Mouse (Mus musculus) splenic B cell, adult 2 months (primary cell): ENCODE data around the gene Cox6b2.
"Not testable (repeated sequence)": the region's sequence is repeated elsewhere in the genome, so short reads cannot be mapped to it uniquely, and the experiment has no call there.

Source experiments
- DNase-seq: peaks from one replicate; pipeline ENCODE4 v3.0.0-alpha.2; 2011; ENCODE audit warnings: low read depth, low spot score
- H3K27me3 ChIP-seq: 2 replicates; pipeline ENCODE4 v1.6.1; 2012; ENCODE audit warnings: mild to moderate bottlenecking, low read length, moderate library complexity, mixed read lengths; ENCODE audit not compliant: control insufficient read depth, poor library complexity, insufficient read depth, severe bottlenecking
- H3K36me3 ChIP-seq: 2 replicates; pipeline ENCODE4 v1.6.1; 2012; ENCODE audit warnings: mild to moderate bottlenecking, low read length, moderate library complexity, mixed read lengths; ENCODE audit not compliant: control insufficient read depth, poor library complexity, insufficient read depth, severe bottlenecking

Cox6b2 gene

DNA sequence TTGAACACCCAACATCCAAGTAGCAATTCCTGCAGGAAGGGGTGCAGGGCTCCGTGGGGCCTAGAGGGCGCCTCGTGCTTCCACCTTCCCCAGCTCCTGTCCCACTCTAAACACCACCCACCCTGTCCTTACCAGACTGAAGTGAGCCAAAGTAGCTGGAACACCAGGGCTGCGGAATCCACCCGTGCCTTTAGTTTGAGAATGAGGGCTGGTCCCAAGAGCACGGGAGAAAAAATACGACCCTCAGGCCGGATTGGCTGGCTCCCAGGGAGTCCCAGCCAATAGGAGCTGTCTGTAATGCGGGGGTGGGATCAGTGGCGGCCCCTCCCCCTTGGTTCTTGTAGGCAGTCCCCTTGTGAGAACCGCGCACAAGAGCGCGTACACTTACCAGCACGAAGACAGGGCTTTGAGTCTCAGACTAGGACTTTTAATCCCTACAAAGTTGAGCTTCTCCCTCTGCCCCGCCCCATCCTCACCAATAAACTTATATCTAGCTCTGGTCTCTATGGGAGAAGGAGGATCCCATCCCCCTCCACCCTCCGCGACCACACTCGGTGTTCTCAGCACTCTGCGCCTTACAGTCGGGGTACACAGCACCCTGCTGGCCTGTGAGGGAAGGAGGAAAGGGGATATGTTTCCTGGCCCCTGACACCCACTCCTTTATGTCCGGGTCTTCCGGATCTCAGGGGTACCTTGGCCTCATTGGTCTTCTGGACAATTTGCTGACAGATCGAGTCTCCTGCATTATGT, at the start of gene Cox6b2:
TSS of gene Cox6b2 (minus strand) at position 274 of the 750 bp plus-strand sequence.
- Histone ChIP-seq H3K27me3 (no peaks in the 10 kb centered on the region), H3K36me3 (no peaks in the 10 kb centered on the region)
- DNase-seq: peak; percentile 67

DNA sequence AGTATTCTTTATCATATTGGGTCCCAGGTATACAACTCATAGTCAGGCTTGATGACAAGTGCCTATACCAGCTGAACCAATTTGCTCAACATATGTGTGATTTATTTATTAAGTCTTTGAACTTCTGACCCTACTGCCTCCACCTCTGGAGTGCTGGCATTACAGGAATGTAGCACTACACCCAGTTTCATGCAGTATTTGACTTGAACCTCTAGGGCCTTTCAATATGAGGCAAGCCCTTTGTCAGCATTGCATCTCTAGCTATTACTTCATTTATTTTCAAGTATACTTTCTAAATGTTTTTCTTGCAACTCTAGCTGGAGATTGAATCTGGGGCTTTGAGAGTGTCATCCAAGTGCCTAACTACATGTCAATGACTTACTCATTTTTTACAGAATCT, 49.4 kb upstream of the Cox6b2 start:
- H3K27me3 ChIP-seq: no peaks in the 10 kb centered on the region
- no peak for DNase-seq
- peaks cover 4% of the 10 kb centered on the region for H3K36me3 ChIP-seq

DNA sequence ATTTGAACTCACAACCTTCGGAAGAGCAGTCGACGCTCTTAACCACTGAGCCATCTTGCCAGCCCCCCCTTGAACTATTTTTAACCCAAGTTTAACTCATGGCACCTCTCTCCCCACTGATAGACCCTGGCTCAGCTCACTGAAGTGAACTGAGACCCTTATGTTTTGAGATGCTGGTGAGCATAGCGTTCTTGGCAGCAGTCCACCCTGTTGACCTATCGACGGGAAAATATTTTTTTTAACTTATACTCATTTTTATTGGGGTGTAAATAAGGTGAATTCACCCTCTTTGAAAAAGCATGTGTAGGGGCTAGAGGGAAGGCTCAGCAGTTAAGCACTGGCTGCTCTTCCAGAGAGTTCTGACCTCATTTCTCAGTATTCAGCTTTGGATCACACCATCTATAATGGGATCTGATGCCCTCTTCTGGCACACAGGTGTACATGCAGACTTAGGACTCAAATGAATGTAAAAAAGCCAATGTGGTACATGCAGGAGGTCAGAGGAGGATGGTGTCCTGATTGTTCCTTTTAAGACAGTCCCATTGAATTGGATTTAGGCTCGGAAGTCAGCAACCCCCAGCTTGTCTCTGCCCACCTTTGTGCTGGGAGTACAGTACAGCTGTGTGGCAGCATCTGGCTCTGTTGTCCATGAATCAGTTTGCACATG, 43.0 kb upstream of the Cox6b2 start:
- Histone ChIP-seq H3K27me3 (no peaks in the 10 kb centered on the region), H3K36me3 (peaks cover 5% of the 10 kb centered on the region)
- peak; percentile 64 for DNase-seq

DNA sequence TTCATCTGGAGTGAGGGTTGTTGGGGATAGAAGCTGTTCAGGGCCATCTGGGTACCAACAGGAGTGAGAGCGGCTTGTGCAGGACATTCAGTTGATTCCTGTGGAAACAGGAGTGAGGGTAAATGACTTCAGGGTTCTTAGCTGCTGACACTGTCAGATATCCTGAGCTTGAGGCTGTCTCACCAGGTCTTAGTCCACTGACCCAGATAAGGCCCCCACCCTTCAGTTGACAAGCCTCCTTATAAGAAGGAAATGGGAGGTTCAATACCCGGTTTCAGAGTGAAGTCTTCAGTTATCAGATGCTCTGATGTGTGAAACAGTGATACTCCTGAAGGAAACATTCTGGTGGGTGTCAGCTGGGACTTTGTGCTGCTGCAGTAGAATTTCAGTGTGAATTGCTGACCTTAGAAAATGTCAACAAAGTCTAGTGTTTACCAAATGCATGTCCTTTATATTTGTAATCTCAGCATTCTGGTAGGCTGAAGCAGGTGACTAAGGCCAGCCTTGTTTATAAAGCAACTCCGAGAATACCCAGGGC, 41.8 kb upstream of the Cox6b2 start:
- Histone ChIP-seq H3K36me3 (peaks cover 5% of the 10 kb centered on the region), H3K27me3 (no peaks in the 10 kb centered on the region)
- DNase-seq: no peak

DNA sequence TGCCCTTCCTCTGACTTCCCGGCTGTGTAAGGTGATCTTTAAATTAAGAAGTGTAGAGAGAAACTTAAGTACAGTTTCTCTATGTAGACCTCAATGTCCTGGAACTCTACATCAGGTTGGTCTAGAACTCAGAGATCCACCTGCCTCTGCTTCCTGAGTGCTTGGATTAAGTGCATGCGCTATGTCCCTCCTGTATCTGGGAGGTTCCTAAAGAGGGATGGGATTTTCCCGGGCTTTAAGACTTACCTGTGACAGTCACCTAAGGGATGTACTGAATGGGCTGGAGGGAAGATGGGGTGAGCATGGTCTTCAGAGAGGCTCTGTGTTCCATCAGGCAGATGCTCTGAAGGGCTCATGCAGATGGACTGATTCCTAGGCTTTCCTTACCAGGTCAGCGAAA, 40.8 kb upstream of the Cox6b2 start:
- no peaks in the 10 kb centered on the region for H3K27me3 ChIP-seq
- DNase-seq: no peak
- H3K36me3 ChIP-seq: peaks cover 5% of the 10 kb centered on the region

DNA sequence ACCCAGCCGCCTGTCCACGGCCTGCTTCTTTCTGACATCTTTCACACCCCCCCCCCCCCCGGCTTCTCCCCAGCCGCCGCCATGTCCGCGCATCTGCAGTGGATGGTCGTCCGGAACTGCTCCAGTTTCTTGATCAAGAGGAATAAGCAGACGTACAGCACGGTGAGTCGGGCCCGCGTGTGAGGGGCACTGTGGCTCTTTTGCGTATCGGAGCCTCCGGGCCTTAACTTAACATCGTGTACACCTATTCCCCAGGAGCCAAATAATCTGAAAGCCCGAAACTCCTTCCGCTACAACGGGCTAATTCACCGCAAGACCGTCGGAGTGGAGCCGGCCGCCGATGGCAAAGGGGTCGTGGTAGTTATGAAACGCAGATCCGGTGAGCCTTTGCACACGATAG, 40.4 kb upstream of the Cox6b2 start:
- not testable (repeated sequence) for DNase-seq, H3K27me3 ChIP-seq, H3K36me3 ChIP-seq

DNA sequence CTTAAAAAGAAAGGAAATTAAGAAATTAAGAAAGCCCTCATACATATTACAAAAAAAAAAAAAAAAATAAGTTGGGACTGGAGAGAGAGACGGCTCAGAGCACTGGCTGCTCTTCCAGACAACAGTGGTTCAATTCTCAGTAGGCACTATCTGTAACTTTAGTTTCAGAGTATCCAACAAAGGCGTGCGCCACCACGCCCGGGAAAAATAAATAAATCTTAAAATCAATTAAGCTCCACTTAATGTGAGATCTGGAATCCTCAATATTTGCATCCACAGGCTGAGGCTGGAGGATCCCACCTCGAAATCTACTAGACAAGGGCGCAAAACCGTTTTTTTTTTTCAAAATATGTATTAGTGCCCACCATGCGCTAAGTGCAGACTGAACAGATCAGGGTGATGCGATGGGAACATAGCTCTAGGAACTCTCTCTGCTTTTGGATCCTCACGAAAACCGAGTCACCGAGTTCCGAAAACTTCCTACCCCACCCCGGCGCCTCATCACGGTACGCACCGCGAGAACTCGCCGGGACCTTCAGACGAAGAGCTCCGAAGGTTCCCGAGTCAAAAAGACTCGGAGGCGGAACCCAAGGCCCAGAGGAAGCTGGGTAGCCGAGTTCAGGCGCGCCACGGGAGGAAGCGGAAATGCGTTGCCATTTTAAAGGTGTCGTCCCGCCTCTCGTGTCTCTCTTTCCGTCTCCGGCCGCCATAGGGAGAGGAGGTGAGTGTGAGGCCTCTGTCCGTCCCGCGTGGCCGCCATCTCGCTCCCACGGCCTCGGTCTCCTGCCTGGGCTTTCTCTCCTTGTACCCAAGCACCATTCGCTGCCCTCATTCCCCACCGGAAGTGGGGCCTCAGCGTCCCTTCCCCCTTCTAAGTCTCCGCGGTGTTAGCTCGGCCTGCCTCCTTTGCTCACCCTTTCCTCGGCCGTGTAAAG, 39.7 kb upstream of the Cox6b2 start, which contains the start of gene Rpl28:
TSS of gene Rpl28 (plus strand) at position 597 of the 935 bp plus-strand sequence.
- Histone ChIP-seq H3K27me3 (no peaks in the 10 kb centered on the region), H3K36me3 (peaks cover 5% of the 10 kb centered on the region)
- peak; percentile 97 for DNase-seq

DNA sequence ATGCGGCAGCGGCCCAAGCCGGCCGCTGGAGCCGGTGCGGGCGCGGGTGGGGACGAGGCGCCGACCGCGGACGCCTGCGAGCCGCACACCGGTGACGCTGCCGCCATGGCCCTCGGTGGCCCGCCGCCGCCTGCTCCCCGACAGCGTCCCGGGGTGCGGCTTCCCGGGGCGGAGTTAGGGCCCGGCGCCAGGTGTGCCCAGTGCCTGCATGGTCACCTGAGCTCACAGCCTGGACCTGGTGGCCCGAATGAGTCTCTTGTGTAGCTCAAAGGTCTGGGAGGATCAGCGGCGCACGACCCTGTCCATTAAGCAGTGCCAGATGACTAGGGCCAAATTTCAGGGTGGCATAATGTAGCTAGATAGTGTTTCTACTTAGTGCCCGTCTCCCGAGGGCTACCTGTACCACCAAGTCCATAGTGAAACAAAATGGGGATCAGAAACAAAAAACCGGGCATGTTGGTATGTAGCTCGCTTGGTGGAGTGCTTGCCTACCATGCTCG, 36.6 kb upstream of the Cox6b2 start, which contains the start of gene Tmem238:
TSS of gene Tmem238 (minus strand) at position 221 of the 500 bp plus-strand sequence.
- no peaks in the 10 kb centered on the region for H3K27me3 ChIP-seq
- H3K36me3 ChIP-seq: no peaks in the 10 kb centered on the region; the same call in 1 of the 2 replicates
- peak; percentile 31 for DNase-seq

DNA sequence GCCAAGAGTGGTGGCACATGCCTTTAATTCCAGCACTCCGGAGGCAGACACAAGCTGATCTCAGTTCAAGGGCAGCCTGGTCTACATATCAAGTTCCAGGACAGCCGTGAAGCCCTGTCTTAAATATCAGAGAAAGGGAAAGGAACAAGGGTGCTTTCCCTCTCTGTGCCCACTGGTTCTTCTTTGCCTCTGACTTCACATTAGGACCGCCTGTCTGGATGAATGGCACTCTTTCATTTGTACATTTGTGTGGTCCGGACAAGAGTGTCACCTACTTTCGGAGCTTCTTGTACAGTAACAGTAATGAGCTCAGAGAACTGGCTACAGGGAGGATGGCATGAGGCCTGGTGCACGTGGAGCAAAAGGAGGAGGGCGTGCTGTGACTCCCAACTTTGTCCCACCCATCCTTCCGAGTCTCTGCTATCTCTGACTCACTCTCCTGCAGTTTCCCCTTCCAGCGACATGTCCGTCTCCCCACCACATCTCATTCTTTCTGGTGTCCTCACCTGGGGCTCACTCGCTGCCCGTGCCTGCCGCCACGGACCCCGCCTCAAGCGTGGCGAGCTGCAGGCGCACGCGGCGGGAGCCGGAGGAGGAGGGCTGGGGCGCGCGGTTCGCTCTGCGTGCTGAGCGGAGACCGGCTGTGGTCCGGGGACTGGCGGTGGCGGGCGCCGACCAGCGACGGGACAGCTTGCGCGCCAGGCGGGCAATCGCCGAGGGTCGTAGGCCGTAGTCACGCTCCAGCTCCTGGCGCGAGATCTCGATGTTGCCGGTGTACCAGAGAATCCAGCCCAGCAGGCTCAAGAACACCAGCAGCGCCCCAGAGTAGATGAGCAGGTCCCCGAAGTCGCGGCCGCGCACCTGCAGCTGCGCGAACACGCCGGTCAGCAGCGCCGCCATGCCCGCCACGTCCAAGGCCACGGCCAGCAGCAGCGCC, 35.9 kb upstream of the Cox6b2 start:
- H3K27me3 ChIP-seq: no peaks in the 10 kb centered on the region
- H3K36me3 ChIP-seq: no peaks in the 10 kb centered on the region
- peak; percentile 55 for DNase-seq

DNA sequence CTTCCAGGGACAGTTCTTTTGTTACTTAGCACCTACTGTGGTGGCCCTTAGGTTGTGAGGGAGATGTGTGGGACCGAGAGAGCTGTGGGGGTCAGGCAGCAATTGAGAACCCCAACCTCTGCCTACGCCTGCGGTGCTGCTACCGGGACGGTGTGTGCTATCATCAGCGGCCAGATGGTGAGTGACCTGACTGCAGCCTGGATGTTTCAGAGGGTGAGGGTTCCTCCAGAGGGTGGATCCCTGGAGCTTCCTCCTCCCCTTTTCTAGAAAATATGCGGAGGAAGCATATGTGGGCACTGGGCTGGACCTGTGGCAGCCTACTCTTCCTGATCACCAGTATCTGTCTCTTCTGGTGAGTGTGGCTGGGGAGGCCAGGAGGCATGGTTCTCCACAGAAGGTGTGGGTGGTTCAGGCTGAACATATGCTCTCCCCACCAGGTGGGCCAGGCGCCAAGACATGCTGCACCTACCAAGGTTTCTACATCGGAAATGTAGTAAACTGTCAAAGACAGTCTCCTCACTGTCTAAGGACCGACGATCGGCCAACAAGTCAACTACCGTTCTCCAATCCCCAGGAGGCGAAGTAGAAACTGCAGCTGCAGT, 30.9 kb upstream of the Cox6b2 start:
- H3K36me3 ChIP-seq: no peaks in the 10 kb centered on the region
- DNase-seq: no peak
- H3K27me3 ChIP-seq: no peaks in the 10 kb centered on the region

DNA sequence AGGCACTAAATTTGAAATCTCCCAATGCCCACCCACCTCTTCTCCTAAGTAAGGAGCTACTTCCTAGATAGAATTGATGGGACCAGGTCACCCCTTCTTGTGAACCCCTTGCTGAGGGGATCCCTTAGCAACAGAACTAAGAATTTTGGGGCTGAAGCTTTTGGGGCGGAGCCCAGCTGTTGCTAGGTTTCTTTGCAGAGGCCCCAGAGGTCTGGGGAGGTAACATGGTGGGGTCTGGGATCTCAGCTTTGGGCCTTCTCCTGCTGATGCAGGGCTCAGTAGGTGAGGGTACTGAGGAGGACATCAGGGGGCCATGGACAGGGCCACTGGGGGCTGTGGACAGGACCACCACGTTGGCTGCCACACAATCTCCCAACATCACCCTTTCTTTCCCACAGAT, 29.9 kb upstream of the Cox6b2 start, which contains the start of the genes Il11 and Tmem190:
TSS of gene Il11 (minus strand) at position 101 of the 400 bp plus-strand sequence.
TSS of gene Tmem190 (plus strand) at position 179 of the 400 bp plus-strand sequence.
- no peak for DNase-seq

DNA sequence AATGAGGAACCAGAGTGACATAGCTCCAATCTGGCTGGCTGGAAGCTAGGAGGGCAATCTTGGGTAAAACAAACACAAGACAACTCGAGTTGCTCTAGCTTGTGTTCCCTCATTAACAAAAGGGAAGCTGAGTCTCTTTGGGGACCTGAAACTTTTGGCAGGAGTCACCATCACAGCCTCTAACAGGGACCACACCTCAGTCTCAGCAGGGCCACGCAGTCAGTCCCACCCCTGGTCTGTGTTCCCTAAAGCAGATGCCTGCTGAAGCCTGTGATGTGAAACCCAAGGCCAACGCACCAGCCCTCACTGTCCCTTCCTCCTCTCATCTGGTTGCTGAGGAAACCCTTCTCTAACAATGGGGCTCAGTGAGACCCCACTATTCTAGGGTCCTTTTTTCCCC, 29.2 kb upstream of the Cox6b2 start:
- Histone ChIP-seq H3K36me3 (no peaks in the 10 kb centered on the region), H3K27me3 (no peaks in the 10 kb centered on the region)
- no peak for DNase-seq

More for the DNA sequence above, 29.9 kb upstream of the Cox6b2 start, which contains the start of the genes Il11 and Tmem190:
- Histone ChIP-seq H3K27me3 (no peaks in the 10 kb centered on the region), H3K36me3 (no peaks in the 10 kb centered on the region)

DNA sequence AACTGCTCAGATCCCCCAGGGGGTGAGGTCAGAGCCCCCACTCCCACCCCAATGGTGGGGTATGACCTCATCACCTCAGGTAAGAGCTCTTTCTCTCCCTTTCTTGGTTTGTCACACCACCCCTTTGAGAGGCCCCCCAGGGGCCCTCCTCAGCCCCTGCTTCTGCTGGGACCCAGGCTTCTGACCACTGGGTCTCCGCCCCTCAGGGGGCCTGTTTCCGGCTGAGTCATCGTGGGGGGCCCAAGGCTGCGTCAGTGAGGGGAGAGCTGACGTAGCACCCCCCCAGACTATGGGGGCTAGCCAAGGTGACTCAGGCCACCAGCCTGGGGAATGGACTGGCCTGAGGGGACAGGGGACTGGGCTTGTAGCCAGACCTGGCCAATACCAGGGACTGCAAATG, 27.0 kb upstream of the Cox6b2 start:
- Histone ChIP-seq H3K27me3 (no peaks in the 10 kb centered on the region; the same call in 1 of the 2 replicates), H3K36me3 (no peaks in the 10 kb centered on the region)
- no peak for DNase-seq
